Mouse (Mus musculus): ENCODE data around the gene Foxp3. TPM values are rescaled to one million over a fixed set of nuclear protein-coding genes. Genes with fewer than 3 reads are reported as not detected.

Foxp3 gene
- polyA plus RNA-seq, 1 experiment from 2014 or later: 0.11 TPM

DNA sequence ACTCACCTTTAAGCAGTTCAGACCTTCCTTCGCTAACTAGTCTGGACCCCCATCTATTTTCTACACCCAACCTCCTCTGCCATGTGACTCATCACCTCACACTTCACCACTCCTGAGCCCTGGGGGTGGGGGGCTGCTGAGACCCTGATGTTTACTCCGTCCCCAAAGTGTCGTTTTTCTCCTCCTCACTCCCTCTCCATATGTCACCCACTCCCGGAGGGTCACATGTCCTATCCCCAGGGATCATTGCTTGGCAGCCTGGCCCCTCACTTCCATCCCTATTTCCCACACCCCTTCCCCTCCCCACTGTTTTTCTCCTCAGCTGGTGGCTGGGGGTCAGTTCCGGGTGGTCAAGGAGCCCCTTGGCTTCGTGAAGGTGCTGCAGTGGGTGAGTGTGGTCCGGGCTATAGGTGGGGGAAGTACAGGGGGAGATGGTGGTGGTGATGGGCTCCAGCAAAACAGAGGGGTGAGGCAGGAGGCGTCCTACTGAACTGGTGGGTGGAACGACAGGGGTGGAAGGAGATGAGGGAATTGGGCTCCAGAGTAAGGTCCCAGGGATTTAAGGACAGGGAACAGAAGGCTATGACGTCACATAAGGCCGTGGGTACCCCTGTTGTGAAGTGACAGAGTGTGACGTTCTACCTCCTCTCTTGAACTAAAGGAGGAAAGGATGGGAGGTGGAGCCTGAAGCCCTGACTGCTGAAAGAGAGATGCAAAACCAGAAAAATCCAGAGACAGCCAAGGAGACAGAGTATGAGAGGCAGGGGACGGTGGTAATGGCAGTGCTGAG, 66.3 kb downstream of the Foxp3 start:
- no peaks in the 10 kb centered on the region for H3K9me3 ChIP-seq (ENCODE audit: control insufficient read depth, low read length)
- H3K27ac ChIP-seq (ENCODE audit: low read depth, low read length): peak overlapping the region; percentile 72
- no peaks in the 10 kb centered on the region; the same call in 1 of the 2 replicates for H3K36me3 ChIP-seq (ENCODE audit: control insufficient read depth, insufficient read depth, low read length)
- H3K27me3 ChIP-seq (ENCODE audit: control insufficient read depth, insufficient read depth, low read length): no peaks in the 10 kb centered on the region
- H3K4me1 ChIP-seq (ENCODE audit: control insufficient read depth, insufficient read depth, low read length): no peaks in the 10 kb centered on the region
- peak overlapping the region; percentile 44 for H3K4me3 ChIP-seq (ENCODE audit: low read depth, low read length)
- peak overlapping the region; percentile 65; the same call in 1 of the 2 replicates for H3K9ac ChIP-seq (replicated peaks; ENCODE audit: low read depth, low read length)
- peak overlapping the region; percentile 57 for H3K4me2 ChIP-seq (ENCODE audit: low read depth, low read length)
- peak; percentile 55 for ATAC-seq (ENCODE audit: low read depth)
- 22% methylated on average over 13 of the region's 13 CpGs for WGBS

DNA sequence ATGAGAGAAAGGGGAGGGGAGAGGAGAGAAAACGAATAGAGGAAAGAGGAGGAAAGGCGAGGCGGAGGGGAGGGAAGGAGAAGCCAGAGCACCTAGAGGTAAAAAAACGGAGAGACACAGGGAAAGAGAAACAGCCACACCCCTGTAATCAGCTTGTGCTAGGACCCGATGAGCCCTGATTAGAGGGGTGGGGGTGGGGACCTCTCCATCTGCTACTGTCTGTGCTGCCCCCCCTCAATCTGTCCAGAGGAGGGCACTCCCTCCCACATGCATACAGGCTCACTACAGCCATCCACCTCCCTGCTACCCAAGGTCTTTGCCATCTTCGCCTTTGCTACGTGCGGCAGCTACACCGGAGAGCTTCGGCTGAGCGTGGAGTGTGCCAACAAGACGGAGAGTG, 67.3 kb downstream of the Foxp3 start:
- WGBS: 46% methylated on average over 12 of the region's 12 CpGs
- Histone ChIP-seq H3K27me3 (ENCODE audit: control insufficient read depth, insufficient read depth, low read length) (no peaks in the 10 kb centered on the region), H3K9me3 (ENCODE audit: control insufficient read depth, low read length) (no peaks in the 10 kb centered on the region), H3K36me3 (ENCODE audit: control insufficient read depth, insufficient read depth, low read length) (no peaks in the 10 kb centered on the region; the same call in 1 of the 2 replicates), H3K4me2 (ENCODE audit: low read depth, low read length) (peak overlapping the region; percentile 35), H3K27ac (ENCODE audit: low read depth, low read length) (no peak overlapping the region), H3K9ac (replicated peaks; ENCODE audit: low read depth, low read length) (no peak overlapping the region), H3K4me1 (ENCODE audit: control insufficient read depth, insufficient read depth, low read length) (no peaks in the 10 kb centered on the region), H3K4me3 (ENCODE audit: low read depth, low read length) (0 out of 2 replicates have a peak overlapping the region, but pooled peaks have one; percentile 12)
- no peak for ATAC-seq (ENCODE audit: low read depth)

Other genes starting within 250 kb of the Foxp3 start
- gene Usp27x, start 197.8 kb upstream of the Foxp3 start, polyA plus RNA-seq (2014; fragmentation: Nextera tagmentation; extraction: Ambion mirVana): 0.91 and 1.3 TPM in 2 replicates
- gene Ppp1r3f, start 639 bp downstream of the Foxp3 start, polyA plus RNA-seq (2014; fragmentation: Nextera tagmentation; extraction: Ambion mirVana): 6.2 and 7.3 TPM in 2 replicates
- 27.0 and 29.6 TPM in 2 replicates for gene Ccdc22, start 31.9 kb downstream of the Foxp3 start, polyA plus RNA-seq (2014; fragmentation: Nextera tagmentation; extraction: Ambion mirVana)
- 0.12 and 0.23 TPM in 2 replicates for gene Cacna1f, start 33.4 kb downstream of the Foxp3 start, polyA plus RNA-seq (2014; fragmentation: Nextera tagmentation; extraction: Ambion mirVana)
- gene Syp, start 64.8 kb downstream of the Foxp3 start, polyA plus RNA-seq (2014; fragmentation: Nextera tagmentation; extraction: Ambion mirVana): 81.4 and 149 TPM in 2 replicates
- 1.3 and 2.0 TPM in 2 replicates for gene Prickle3, start 83.6 kb downstream of the Foxp3 start, polyA plus RNA-seq (2014; fragmentation: Nextera tagmentation; extraction: Ambion mirVana)
- gene Plp2, start 97.7 kb downstream of the Foxp3 start, polyA plus RNA-seq (2014; fragmentation: Nextera tagmentation; extraction: Ambion mirVana): 12.5 and 23.2 TPM in 2 replicates
- gene Magix, start 107.6 kb downstream of the Foxp3 start, polyA plus RNA-seq (2014; fragmentation: Nextera tagmentation; extraction: Ambion mirVana): 0.20 TPM in 1 of 2 replicates, not detected in the other
- 50.0 and 55.7 TPM in 2 replicates for gene Gpkow, start 123.5 kb downstream of the Foxp3 start, polyA plus RNA-seq (2014; fragmentation: Nextera tagmentation; extraction: Ambion mirVana)
- gene Wdr45, start 140.7 kb downstream of the Foxp3 start, polyA plus RNA-seq (2014; fragmentation: Nextera tagmentation; extraction: Ambion mirVana): 22.3 and 23.6 TPM in 2 replicates
- gene Gm45208, start 148.6 kb downstream of the Foxp3 start, polyA plus RNA-seq (2014; fragmentation: Nextera tagmentation; extraction: Ambion mirVana): 0.47 and 2.9 TPM in 2 replicates
- gene Praf2, start 154.8 kb downstream of the Foxp3 start, polyA plus RNA-seq (2014; fragmentation: Nextera tagmentation; extraction: Ambion mirVana): 137 and 147 TPM in 2 replicates
- gene Ccdc120, start 177.3 kb downstream of the Foxp3 start, polyA plus RNA-seq (2014; fragmentation: Nextera tagmentation; extraction: Ambion mirVana): 55.9 and 57.1 TPM in 2 replicates
- gene Tfe3, start 188.9 kb downstream of the Foxp3 start, polyA plus RNA-seq (2014; fragmentation: Nextera tagmentation; extraction: Ambion mirVana): 16.6 and 23.8 TPM in 2 replicates
- 57.3 and 74.5 TPM in 2 replicates for gene Gripap1, start 216.1 kb downstream of the Foxp3 start, polyA plus RNA-seq (2014; fragmentation: Nextera tagmentation; extraction: Ambion mirVana)
- gene Kcnd1, start 248.6 kb downstream of the Foxp3 start, polyA plus RNA-seq (2014; fragmentation: Nextera tagmentation; extraction: Ambion mirVana): 5.8 and 7.7 TPM in 2 replicates